Mouse (Mus musculus): ENCODE results near the gene Nova2.
A peak's percentile ranks its signal among the peaks of the same experiment; 100 is the strongest.

The Nova2 gene

DNA sequence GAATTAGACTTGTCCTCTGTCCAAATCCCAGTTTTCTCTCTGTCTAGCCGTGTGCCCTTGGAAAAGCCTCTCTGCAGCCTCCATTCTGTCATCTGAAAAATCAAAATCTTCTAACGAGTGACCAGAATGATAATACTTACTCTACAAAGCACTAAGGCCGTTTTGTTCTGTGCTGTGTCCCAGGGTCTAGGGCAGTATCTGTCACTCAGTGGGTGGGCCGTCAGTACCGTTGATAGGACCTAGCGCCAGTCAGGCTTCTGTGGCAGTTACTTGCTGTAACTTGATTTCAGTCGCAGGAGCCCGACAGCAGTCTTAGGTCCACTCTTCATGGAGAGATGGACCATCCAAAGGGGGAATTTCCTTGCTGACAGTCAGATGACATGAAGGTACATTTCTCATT lies 1.4 kb upstream of the Nova2 start:
- DNase-seq (ENCODE audit: low spot score) = no peak

DNA sequence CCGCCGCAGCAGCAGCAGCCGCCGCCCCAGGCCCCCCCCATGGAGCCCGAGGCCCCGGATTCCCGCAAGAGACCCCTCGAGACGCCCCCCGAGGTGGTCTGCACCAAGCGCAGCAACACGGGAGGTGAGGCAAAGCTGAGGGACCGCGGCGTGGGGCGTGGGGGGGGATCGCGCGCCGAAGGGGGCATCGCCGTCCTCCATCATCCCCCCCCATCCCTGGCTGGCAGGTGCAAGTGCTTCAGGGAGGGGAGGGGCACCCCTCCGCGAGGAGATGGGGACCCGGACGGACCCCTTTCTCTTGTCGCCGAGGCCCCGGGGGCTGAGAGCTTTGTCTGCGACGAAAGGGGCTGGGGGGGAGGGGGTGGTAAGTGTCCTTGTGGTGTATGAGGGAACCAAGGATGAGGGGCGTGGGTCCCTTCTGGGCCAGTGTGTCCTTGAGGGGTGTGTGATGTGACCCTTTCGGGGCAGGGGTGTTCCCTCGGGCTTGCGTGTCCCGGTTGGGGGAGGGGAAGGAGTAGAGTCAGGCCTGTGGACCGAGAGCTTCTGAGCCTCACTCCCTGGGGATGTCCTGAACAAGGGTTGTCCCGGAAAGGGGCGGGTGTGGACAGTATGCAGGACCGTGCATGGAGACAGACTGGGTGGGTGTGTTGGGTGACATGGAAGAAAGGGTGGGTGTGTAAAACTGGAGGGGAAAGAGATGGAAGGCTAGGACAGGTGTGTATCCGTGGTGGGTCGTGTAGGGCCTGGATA lies 528 bp downstream of the Nova2 start:
- no peak for DNase-seq (ENCODE audit: low spot score)

DNA sequence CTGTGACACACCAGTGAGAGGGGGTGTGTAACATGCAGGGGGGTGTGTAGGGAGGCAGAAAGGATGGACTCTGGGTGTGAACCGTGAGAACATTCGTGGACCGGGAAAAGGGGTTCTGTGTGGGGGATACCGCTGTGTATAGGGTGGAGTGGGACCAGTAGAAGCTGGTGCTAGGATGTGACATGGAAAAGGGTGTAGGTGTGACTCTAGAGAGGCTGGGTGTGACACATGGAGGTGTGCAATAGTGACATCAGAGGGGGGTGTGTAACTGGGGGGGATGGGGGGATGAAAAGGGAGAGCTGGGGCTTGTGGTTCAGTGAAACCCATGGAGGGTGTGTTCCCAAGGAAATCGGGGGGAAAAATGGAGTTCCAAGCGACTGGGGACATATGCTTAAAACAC lies 1.2 kb downstream of the Nova2 start:
- DNase-seq (ENCODE audit: low spot score) = no peak

DNA sequence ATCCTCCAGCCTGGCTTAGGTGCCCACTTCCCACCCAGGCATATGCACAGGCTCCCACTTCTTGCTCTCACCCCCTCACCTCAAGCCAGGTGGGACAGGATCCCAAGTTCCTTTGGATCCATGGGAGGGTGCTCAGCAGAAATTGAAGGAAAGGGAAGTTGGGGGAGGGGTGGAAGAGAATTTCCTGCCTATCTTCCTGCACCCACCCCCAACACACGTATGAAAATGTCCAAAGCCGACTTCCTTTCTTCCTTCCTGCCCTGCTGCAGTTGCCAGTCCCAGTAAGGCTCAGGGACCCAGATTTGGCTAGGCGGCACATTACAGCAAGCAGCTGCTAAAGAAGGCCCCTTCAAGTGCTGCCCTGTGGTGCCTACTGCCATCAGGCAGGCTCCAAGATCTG lies 2.1 kb downstream of the Nova2 start:
- DNase-seq (ENCODE audit: low spot score) = no peak

DNA sequence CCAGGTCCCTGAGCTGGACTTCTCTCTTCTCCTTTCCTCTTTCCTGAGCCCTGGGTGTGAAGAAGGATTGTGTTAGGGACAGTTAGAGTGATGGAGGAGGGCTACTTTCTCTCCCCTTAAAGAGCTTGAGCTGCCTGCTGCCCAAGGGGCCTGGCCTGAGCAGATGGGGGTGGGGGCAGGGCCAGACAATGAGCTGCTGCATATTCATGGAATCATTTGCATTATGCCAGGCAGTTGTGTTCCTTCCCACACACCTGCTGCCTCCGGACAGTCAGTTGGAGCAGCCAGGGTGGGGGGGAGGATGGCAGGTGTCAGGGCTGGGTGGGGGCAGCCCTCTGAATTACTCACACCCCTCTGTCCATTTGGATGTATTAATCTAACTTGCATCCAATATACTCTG lies 16.7 kb downstream of the Nova2 start:
- DNase-seq (ENCODE audit: low spot score) = no peak

DNA sequence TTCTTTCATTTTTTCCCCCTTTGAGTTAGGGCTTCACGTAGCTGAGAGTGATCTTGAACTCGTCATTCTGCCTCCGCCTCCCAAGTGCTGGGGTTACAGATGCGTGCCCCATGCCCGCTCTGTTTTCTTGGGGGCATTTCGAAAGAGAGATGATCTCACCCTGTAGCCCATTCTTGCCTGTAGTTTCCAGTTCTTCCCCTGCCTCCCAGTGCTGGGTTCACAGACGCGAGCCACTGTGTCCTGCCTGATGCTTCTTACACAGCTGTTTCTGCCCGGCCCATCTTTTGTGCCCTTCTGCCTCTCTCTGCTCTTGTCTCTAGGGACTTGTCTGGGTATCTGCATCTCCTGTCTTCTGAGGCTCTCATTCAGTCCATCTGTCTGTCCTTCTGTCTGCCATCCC lies 17.1 kb downstream of the Nova2 start:
- no peak for DNase-seq (ENCODE audit: low spot score)

DNA sequence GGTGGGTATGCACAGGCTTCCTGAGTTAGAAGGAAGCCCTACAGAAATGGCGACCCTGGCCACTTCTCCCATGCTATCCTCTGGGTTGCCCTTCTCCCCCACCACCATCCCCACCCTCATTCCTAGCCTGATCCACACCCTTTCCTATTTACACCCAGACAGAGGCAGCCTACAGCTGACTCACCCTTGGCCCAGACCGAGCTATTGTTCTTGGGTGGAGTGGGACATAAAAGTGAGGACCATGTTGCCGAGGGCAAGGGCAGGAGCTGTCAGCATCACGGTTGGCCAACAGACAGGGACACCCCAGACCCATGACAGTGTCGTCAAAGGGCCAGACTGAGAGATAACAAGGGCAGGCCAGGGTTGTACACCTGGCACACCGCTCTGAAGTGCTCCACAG lies 22.5 kb downstream of the Nova2 start:
- no peak for DNase-seq (ENCODE audit: low spot score)

DNA sequence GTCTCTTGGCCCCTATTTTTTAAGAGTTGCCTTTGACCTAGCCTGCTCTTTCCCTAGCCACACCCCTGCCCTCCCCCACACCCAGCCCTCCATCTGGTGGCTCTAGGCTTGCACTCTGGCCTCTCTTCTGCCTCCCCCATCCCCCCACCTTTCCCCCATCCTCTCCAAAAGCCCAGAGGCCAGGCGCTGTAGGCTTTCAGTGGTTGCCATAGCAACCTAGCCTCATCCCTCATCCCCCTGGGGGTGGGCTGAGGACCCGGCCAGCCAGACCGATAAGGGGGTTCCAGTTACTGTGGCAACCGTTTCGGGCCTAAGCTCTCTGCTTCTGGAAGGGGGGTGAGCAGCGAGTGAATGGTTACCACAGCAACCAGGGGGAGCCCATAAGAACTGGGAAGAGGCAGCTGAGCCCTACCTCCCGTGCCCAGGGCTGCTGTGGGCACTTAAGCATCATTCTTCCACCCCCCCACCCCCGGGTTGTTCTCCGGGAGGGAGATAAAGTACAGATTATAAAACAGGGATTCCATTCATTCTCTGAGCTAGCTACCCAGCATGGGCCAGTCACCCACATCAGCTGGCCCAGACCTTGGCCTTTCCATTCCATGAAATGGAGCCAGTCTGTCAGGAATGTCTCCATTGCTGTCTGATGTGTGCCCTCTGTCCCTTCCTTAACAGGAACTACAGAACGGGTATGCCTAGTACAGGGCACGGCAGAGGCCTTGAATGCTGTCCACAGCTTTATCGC lies 24.3 kb downstream of the Nova2 start:
- DNase-seq (ENCODE audit: low spot score) = no peak

DNA sequence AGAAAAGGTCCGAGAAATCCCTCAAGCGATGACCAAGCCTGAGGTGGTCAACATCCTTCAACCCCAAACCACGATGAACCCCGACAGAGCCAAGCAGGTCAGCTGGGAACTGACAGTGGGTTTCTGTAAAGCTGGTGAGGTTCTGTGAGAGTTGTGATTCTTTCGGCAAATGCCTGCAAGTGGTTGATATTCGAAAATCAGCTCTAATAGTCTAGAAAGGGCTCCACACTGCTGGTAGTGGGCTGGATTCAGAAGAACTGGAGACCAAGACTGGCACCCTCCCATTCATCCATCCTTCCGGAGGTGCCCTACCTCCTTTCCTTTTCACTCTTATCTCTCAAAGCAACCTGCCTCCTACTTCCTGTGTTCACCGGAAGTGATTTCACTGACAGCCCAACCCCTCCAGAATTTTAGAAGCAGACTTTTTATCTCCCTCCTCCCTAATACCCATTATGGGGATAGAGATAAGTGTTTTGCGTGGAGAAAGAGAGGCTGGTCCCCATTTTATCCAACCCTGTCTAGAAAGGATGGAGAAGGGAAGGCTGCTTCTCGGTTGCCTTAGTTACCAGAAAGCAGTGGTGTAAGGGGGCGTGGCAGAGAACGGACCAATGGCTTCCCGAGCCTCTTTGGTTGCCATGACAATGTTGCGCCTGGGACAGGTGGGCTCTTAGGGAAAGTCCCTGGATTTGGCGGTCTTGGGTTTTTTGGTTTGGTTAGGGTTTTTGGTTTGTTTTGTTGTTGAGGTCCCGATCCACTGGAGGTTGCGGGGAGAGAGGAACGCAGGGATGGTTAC lies 25.0 kb downstream of the Nova2 start:
- no peak for DNase-seq (ENCODE audit: low spot score)

DNA sequence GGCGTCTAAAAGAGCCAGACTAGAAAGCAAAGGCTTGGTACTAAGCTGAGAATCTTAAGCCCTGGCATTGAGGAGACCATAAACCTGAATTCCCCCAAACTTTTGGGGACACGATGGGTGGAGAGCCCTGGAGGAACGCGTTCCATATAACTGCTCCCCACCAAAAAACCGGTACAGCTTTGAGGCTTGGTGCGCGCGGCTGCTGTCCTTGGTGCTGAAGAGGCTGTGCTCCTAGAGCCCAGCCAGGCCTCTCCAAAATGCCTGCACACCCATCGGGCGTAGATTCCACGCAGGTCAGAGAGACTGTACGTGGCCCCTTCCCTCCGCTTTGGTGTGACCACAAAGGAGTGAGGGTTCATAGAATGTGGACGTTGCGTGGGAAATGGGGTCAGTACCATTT lies 25.7 kb downstream of the Nova2 start:
- peak; percentile 47 for DNase-seq (ENCODE audit: low spot score)

DNA sequence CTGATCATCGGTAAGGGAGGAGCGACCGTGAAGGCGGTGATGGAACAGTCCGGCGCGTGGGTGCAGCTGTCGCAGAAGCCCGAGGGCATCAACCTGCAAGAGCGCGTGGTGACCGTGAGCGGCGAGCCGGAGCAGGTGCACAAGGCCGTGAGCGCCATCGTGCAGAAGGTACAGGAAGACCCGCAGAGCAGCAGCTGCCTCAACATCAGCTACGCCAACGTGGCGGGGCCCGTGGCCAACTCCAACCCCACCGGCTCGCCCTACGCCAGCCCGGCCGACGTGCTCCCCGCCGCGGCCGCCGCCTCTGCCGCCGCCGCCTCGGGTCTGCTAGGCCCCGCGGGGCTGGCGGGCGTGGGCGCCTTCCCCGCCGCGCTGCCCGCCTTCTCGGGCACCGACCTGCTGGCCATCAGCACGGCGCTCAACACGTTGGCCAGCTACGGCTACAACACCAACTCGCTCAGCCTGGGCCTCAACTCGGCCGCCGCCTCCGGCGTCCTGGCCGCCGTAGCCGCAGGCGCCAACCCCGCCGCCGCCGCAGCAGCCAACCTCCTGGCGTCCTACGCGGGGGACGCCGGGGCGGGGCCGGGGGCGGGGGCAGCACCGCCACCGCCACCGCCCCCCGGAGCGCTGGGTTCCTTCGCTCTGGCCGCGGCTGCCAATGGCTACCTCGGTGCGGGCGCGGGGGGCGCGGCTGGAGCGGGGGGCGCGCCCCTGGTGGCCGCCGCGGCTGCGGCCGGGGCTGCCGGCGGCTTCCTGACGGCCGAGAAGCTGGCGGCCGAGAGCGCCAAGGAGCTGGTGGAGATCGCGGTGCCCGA lies 32.1 kb downstream of the Nova2 start:
- peak; percentile 11 for DNase-seq (ENCODE audit: low spot score)

DNA sequence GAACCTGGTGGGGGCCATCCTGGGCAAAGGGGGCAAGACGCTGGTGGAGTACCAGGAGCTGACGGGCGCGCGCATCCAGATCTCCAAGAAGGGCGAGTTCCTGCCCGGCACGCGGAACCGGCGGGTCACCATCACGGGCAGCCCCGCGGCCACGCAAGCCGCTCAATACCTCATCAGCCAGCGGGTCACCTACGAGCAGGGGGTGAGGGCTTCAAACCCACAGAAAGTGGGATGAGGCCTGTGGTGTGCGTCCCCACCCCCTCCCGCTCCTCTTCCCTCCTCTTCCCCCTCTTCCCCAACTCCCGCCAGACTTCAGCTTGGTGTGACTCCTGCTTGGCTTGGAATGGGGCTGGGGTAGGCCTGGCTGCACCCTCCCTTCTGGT lies 32.7 kb downstream of the Nova2 start:
- no peak for DNase-seq (ENCODE audit: low spot score)

DNA sequence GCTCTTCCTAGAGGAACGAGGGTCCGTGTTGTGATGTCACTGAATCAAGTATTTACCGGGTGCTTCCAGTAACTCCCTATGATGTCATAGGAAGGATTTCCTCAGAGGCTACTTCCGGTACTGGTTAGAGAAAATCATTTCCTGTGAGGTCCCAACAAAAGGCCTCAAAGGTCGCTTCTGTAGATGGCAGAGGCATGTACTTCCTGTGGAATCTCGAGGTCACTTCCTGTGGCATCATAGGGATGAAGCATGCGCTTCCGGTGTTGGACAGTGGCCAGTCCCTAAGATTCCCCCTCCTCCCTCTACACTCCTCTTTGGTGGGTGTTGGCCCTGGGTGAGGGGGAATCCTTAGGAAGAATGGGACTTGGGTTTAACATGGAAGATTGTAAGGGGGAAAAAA lies 33.8 kb downstream of the Nova2 start:
- no peak for DNase-seq (ENCODE audit: low spot score)

DNA sequence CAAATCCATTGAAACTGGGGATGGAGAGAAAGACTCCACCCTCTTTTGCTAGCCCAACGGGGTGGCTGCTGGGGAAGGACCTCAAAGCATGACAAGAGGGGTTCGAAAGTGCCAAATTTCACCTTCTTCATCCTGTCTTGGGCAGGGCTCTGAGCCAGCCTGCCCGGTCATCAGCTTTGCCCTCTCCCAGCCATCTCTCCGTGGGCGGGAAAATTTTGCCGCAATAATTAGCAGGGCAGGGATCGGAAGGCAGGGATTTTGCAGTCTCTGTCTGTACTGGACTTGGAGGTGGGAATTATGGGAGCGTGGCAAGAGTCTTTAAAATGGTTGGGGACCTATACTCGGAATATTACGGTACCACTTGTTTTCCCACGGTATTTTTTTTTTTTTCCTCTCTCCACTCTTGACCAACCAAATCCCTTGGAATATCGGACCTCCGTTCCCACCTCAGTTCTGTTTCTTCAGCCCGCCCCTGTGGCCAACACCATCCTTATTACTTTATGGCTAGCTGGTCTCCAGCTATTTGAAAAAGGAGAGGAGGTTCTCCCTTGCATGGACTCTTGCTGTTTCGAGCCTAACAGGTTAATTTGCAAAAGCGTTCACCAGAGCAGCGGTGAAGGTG lies 36.6 kb downstream of the Nova2 start:
- DNase-seq (ENCODE audit: low spot score) = no peak

DNA sequence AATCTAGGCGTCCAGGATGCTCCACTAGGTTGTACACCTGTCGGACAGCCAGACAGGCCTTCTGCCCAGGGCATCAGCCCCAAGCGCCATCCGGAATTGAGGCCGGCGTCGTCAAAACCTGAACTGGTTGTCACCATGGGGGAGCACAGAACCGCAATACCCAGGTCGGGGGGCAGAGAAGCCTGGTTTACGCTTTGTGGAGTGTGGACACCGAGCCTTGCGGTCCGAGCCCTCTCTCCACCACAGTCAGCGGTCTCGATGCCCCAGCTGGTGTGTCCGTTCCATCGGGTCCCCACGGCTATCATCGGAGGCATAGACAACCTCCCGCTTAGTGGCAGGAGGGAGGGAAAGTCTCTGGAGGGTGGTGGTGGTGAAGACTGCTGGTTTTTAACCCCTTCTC lies 37.1 kb downstream of the Nova2 start:
- no peak for DNase-seq (ENCODE audit: low spot score)

DNA sequence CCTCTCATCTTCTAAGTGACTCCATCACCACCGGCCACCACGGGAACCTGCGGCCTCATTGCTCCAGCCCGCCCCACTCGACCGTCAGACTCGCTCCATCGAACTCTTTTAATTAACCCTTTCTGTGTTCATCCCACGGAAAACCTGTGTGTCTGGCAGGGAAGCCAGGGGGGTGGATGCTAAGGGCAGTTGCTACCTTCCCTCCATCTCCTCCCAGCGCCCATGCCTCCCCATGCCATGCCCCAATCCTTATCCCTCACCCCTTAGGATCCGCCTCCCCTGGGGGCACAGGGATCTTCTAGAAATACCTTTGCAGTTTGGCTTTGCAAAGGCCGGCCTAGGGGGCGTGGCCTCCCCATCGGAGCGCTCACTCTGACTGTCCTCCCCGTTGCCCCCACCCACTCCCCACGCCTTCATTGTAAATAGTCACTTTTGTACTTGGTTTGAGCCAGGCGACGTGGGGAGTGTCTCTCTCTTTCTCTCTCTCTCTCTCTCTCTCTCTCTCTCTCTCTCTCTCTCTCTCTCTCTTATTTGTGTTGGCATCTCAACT lies 37.7 kb downstream of the Nova2 start:
- no peak for DNase-seq (ENCODE audit: low spot score)

DNA sequence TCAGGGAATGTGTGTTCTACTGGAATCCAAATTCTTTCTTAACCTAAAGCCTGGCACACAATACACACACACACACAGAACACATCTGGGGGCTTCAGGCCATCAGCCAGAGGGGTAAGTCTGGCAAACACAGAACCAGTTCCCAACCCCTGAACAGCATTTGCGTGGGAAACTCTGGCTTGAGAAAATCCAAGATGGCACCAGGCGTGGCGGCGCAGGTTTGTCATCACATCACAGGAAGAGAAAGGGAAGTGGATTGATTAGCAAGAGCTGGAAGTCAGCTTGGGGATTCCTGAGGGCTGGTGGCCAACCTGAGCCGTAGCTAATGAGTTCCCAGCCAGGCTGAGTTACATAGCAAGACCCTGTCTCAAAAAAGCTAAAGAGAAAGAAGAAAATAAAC lies 39.6 kb downstream of the Nova2 start:
- no peak for DNase-seq (ENCODE audit: low spot score)

DNA sequence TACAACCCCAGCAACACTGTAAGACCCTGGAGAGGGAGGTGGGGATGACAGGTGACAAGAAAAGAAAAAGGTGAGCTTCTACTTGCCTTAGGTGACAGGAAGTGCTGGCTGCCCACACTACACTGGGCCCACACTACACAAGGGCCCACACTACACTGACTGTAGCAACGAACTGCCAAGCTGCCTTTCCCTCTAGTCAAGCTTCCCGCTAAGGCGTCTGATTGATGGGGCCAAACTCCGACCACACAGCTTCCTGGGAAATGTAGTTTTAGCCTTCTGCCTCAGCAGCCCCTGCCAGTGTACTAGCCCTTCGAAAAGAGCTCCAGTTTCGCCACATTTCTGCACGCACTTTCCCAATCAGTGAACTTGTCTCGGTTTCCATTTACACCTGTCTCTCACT lies 41.9 kb downstream of the Nova2 start:
- no peak for DNase-seq (ENCODE audit: low spot score)

DNA sequence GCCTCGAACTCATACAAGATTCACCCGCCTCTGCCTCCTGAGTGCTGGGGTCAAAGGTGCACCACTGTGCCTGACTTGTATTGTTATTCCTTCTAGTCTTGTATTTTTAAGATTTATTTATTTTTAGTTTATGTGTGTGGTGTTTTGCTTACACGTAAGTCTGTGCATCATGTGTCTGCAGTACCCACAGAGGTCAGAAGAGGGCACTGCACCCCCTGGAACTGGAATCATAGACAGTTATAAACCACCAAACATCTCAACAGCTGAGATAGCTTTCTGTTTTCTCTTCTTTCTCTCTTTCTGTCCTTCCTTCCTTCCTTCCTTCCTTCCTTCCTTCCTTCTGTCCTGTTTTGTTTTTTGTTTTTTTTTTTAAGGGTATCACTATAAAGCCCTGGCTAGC lies 45.3 kb downstream of the Nova2 start:
- DNase-seq (ENCODE audit: low spot score) = no peak

DNA sequence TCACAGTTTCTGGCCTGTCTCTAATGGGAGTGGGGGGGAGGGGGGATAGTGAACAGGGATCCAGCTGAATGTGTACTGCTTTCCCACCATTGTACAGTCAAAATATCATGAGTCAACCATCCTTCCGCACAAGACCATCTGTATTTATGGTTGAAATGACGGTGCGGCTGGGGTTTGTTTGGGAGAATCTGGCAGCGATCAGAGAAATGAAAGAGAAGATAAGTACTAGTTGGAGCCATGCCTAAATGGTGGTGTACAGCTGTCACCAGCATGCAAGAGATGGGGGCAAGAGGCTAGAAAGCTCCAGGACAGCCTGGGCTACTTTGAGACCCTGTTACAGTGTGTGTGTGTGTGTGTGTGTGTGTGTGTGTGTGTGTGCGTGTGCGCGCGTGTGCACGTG lies 52.7 kb downstream of the Nova2 start:
- DNase-seq (ENCODE audit: low spot score) = no peak

DNA sequence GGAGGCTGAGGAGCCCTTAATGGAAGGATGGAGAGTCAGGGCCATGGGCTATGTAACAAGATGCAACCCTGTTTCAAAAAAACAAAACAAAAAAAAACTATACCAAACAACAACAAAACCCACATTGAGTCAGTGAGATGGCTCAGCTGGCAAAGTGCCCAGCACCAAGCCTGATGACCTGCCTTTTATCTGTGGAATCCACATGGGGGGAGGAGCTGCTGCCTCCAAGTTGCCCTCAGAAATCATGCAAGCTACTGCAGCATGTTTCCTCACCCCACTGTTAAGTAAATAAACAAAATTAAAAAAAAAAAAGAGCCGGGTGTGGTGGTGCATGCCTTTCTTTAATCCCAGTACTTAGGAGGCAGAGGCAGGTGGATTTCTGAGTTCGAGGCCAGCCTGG lies 60.8 kb downstream of the Nova2 start:
- DNase-seq (ENCODE audit: low spot score) = no peak

DNA sequence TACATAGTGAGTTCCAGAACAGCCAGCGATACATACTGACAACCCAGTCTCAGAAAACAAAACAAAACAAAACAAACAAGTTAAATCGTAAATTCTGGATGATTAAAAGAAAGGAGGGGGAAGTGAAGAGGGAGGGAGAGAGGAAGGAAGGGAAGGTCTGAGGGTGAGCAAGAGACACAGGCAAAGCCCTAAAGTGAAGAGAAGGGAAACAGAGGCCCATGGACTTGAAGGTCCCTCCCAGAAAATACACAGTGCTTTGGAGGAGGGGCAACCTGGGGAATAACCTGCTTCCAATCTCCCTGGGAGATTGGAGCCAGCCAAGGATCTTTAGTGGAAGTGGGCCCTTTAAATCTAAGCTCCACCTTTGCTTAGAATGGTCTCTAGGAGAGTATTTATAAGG lies 61.4 kb downstream of the Nova2 start, which contains the start of gene Nanos2:
Nanos2 (plus strand) TSS at position 301 of the 400 bp plus-strand sequence.
- DNase-seq (ENCODE audit: low spot score) = no peak

Measured in adipocyte (in vitro differentiated cells).